Mouse (Mus musculus) heart, embryonic 13.5 days (tissue): ENCODE measurements around the gene Klk10. TPM values are rescaled to one million over a fixed set of nuclear protein-coding genes. Genes with fewer than 3 reads are reported as not detected.

Source experiments
- ATAC-seq: fragments of 200-750 bp; cut with Nextera tagmentation; 2 replicates; pipeline ENCODE4 v1.8.0; 2017; ENCODE audit warnings: moderate TSS enrichment; ENCODE audit not compliant: insufficient number of reproducible peaks, low FRiP score, low TSS enrichment; ENCODE audit errors: extremely low read depth
- H3K27ac ChIP-seq: fragments of 300-500 bp; sonication (generic); replicated peaks from 2 replicates; pipeline ENCODE4 v1.5.1; 2015; ENCODE audit warnings: moderate library complexity, mild to moderate bottlenecking, inconsistent platforms
- H3K27me3 ChIP-seq: fragments of 300-500 bp; sonication (generic); replicated peaks from 2 replicates; pipeline ENCODE4 v1.6.1; 2015; ENCODE audit warnings: mild to moderate bottlenecking, inconsistent platforms
- H3K36me3 ChIP-seq: fragments of 300-500 bp; sonication (generic); 2 replicates; pipeline ENCODE4 v1.6.1; 2015; ENCODE audit warnings: mild to moderate bottlenecking, inconsistent platforms
- H3K4me1 ChIP-seq: fragments of 300-500 bp; sonication (generic); 2 replicates; pipeline ENCODE4 v1.6.1; 2015; ENCODE audit warnings: inconsistent platforms
- H3K4me2 ChIP-seq: fragments of 300-500 bp; sonication (generic); 2 replicates; pipeline ENCODE4 v1.6.1; 2015; ENCODE audit warnings: inconsistent platforms, mild to moderate bottlenecking, moderate library complexity
- H3K4me3 ChIP-seq: fragments of 300-500 bp; sonication (generic); 2 replicates; pipeline ENCODE4 v1.5.1; 2015; ENCODE audit warnings: moderate library complexity, mild to moderate bottlenecking, inconsistent platforms
- H3K9ac ChIP-seq: fragments of 300-500 bp; sonication (generic); 2 replicates; pipeline ENCODE4 v1.6.1; 2015; ENCODE audit warnings: inconsistent platforms, mild to moderate bottlenecking, moderate library complexity
- H3K9me3 ChIP-seq: fragments of 300-500 bp; sonication (generic); 2 replicates; pipeline ENCODE4 v1.6.1; 2016; ENCODE audit warnings: inconsistent platforms
- WGBS: fragments of 180-500 bp; shearing (Covaris S2); methylation state at CpG from one replicate; pipeline ENCODE4 v1.1.7; 2015; ENCODE audit warnings: mixed read lengths; 5-methylcytosine and 5-hydroxymethylcytosine counted together
- polyA plus RNA-seq: library from polyadenylated mRNA; unstranded; fragments of >200 nt; fragmentation: Nextera tagmentation; extraction: Ambion mirVana; gene quantifications from 2 replicates; pipeline ENCODE4 v1.2.1, GENCODE M21; 2015

The Klk10 gene
- polyA plus RNA-seq, 1 experiment from 2014 or later, result 0.11 TPM

- peak within 1 kb of the TSS; percentile 83 for H3K4me2 ChIP-seq
- ATAC-seq, result no peak
- peak within 1 kb of the TSS; percentile 59 for H3K4me3 ChIP-seq
- H3K9ac ChIP-seq, result peak within 1 kb of the TSS; percentile 76
- no peak within 1 kb of the TSS for H3K27ac ChIP-seq
- H3K36me3 ChIP-seq, result no peaks in the 10 kb centered on the region; the same call in 1 of the 2 replicates
- peaks cover 17% of the 10 kb centered on the region for H3K4me1 ChIP-seq
- H3K27me3 ChIP-seq, result peaks cover 50% of the 10 kb centered on the region
- WGBS, result 1% methylated on average over 28 of the region's 28 CpGs
- H3K9me3 ChIP-seq, result no peaks in the 10 kb centered on the region
Measured at GRCm38 (mm10) chr7:43797333-43797769, 16.5 kb downstream of the Klk10 start, which contains the start of gene Klk8. Gene Klk8, plus strand, starts transcription at chr7:43797577.

GRCm38 (mm10) chr7:43797844-43798462, 17.1 kb downstream of the Klk10 start:
- peak; percentile 44; the same call in 1 of the 2 replicates for ATAC-seq
- no peaks in the 10 kb centered on the region; the same call in 1 of the 2 replicates for H3K36me3 ChIP-seq
- no peaks in the 10 kb centered on the region for H3K9me3 ChIP-seq
- H3K4me3 ChIP-seq, result peak overlapping the region; percentile 59
- no peak overlapping the region for H3K27ac ChIP-seq
- H3K9ac ChIP-seq, result peak overlapping the region; percentile 76; the same call in 1 of the 2 replicates
- 32% methylated on average over 13 of the region's 13 CpGs for WGBS
- H3K4me1 ChIP-seq, result peaks cover 17% of the 10 kb centered on the region
- peaks cover 50% of the 10 kb centered on the region for H3K27me3 ChIP-seq
- peak overlapping the region; percentile 83 for H3K4me2 ChIP-seq

GRCm38 (mm10) chr7:43799876-43800275, 19.0 kb downstream of the Klk10 start:
- no peak for ATAC-seq
- no peaks in the 10 kb centered on the region; the same call in 1 of the 2 replicates for H3K36me3 ChIP-seq
- H3K4me2 ChIP-seq, result no peak overlapping the region
- no peak overlapping the region for H3K9ac ChIP-seq
- no peaks in the 10 kb centered on the region for H3K9me3 ChIP-seq
- H3K4me1 ChIP-seq, result peaks cover 17% of the 10 kb centered on the region
- peaks cover 43% of the 10 kb centered on the region for H3K27me3 ChIP-seq
- no peak overlapping the region for H3K4me3 ChIP-seq
- 63% methylated on average over 7 of the region's 7 CpGs for WGBS
- no peak overlapping the region for H3K27ac ChIP-seq

GRCm38 (mm10) chr7:43810994-43811393, 30.2 kb downstream of the Klk10 start, which contains the start of gene Klk7:
Gene Klk7, plus strand, starts transcription at chr7:43811294.
- H3K9ac ChIP-seq, result no peak within 1 kb of the TSS
- no peaks in the 10 kb centered on the region for H3K36me3 ChIP-seq
- 45% methylated on average over 5 of the region's 5 CpGs for WGBS
- peaks cover 9% of the 10 kb centered on the region for H3K27me3 ChIP-seq
- no peak within 1 kb of the TSS for H3K27ac ChIP-seq
- no peak within 1 kb of the TSS for H3K4me2 ChIP-seq
- no peak for ATAC-seq
- no peaks in the 10 kb centered on the region for H3K4me1 ChIP-seq
- H3K4me3 ChIP-seq, result no peak within 1 kb of the TSS
- H3K9me3 ChIP-seq, result no peaks in the 10 kb centered on the region

- ATAC-seq, result no peak
- Histone ChIP-seq H3K36me3 (no peaks in the 10 kb centered on the region), H3K9me3 (no peaks in the 10 kb centered on the region), H3K27me3 (peaks cover 9% of the 10 kb centered on the region), H3K9ac (no peak overlapping the region), H3K27ac (no peak overlapping the region), H3K4me3 (no peak overlapping the region), H3K4me1 (no peaks in the 10 kb centered on the region), H3K4me2 (no peak overlapping the region)
- 76% methylated on average over 7 of the region's 7 CpGs for WGBS
Measured at GRCm38 (mm10) chr7:43815211-43815610, 34.4 kb downstream of the Klk10 start.

GRCm38 (mm10) chr7:43816746-43817145, 35.9 kb downstream of the Klk10 start:
- ATAC-seq, result no peak
- no peaks in the 10 kb centered on the region for H3K9me3 ChIP-seq
- H3K4me1 ChIP-seq, result no peaks in the 10 kb centered on the region
- H3K4me2 ChIP-seq, result no peak overlapping the region
- H3K36me3 ChIP-seq, result no peaks in the 10 kb centered on the region
- H3K27me3 ChIP-seq, result peaks cover 9% of the 10 kb centered on the region; the same call in 1 of the 2 replicates
- no peak overlapping the region for H3K27ac ChIP-seq
- no peak overlapping the region for H3K4me3 ChIP-seq
- no peak overlapping the region for H3K9ac ChIP-seq

- no peak overlapping the region for H3K4me3 ChIP-seq
- no peak overlapping the region for H3K4me2 ChIP-seq
- no peaks in the 10 kb centered on the region for H3K9me3 ChIP-seq
- H3K9ac ChIP-seq, result no peak overlapping the region
- H3K4me1 ChIP-seq, result no peaks in the 10 kb centered on the region
- H3K36me3 ChIP-seq, result no peaks in the 10 kb centered on the region
- no peak for ATAC-seq
- no peaks in the 10 kb centered on the region for H3K27me3 ChIP-seq
- no peak overlapping the region for H3K27ac ChIP-seq
- WGBS, result 78% methylated on average over 7 of the region's 7 CpGs
Measured at GRCm38 (mm10) chr7:43821581-43821980, 40.7 kb downstream of the Klk10 start.

- ATAC-seq, result no peak
- Histone ChIP-seq H3K9me3 (no peaks in the 10 kb centered on the region), H3K4me3 (no peak within 1 kb of the TSS), H3K9ac (no peak within 1 kb of the TSS), H3K4me1 (no peaks in the 10 kb centered on the region), H3K4me2 (no peak within 1 kb of the TSS), H3K27me3 (no peaks in the 10 kb centered on the region), H3K36me3 (no peaks in the 10 kb centered on the region), H3K27ac (no peak within 1 kb of the TSS)
- WGBS, result 79% methylated on average over 10 of the region's 10 CpGs
Measured at GRCm38 (mm10) chr7:43824199-43824598, 43.4 kb downstream of the Klk10 start, which contains the start of gene Klk6. Gene Klk6, plus strand, starts transcription at chr7:43824499.

GRCm38 (mm10) chr7:43826056-43826455, 45.2 kb downstream of the Klk10 start:
- no peak overlapping the region for H3K27ac ChIP-seq
- H3K4me2 ChIP-seq, result no peak overlapping the region
- H3K36me3 ChIP-seq, result no peaks in the 10 kb centered on the region
- H3K4me1 ChIP-seq, result no peaks in the 10 kb centered on the region
- H3K9ac ChIP-seq, result no peak overlapping the region
- 75% methylated on average over 5 of the region's 5 CpGs for WGBS
- ATAC-seq, result no peak
- no peaks in the 10 kb centered on the region for H3K27me3 ChIP-seq
- H3K9me3 ChIP-seq, result no peaks in the 10 kb centered on the region
- no peak overlapping the region for H3K4me3 ChIP-seq

GRCm38 (mm10) chr7:43827706-43828105, 46.9 kb downstream of the Klk10 start:
- no peak for ATAC-seq
- H3K27me3 ChIP-seq, result no peaks in the 10 kb centered on the region
- H3K36me3 ChIP-seq, result no peaks in the 10 kb centered on the region
- H3K4me2 ChIP-seq, result no peak overlapping the region
- no peaks in the 10 kb centered on the region for H3K9me3 ChIP-seq
- 71% methylated on average over 4 of the region's 4 CpGs for WGBS
- H3K4me1 ChIP-seq, result no peaks in the 10 kb centered on the region
- no peak overlapping the region for H3K4me3 ChIP-seq
- H3K9ac ChIP-seq, result no peak overlapping the region
- H3K27ac ChIP-seq, result no peak overlapping the region

GRCm38 (mm10) chr7:43829006-43829405, 48.2 kb downstream of the Klk10 start:
- H3K27me3 ChIP-seq, result no peaks in the 10 kb centered on the region
- 83% methylated on average over 8 of the region's 8 CpGs for WGBS
- no peak overlapping the region for H3K27ac ChIP-seq
- H3K9ac ChIP-seq, result no peak overlapping the region
- no peaks in the 10 kb centered on the region for H3K4me1 ChIP-seq
- H3K4me2 ChIP-seq, result no peak overlapping the region
- H3K9me3 ChIP-seq, result no peaks in the 10 kb centered on the region
- ATAC-seq, result no peak
- H3K4me3 ChIP-seq, result no peak overlapping the region
- H3K36me3 ChIP-seq, result no peaks in the 10 kb centered on the region
